Mouse (Mus musculus) gonadal fat pad, adult 2 months (tissue): ENCODE results near the gene Ccdc81. TPM values are rescaled to one million over a fixed set of nuclear protein-coding genes. Genes with fewer than 3 reads are reported as not detected.

Experiments used
- DNase-seq: peaks from one replicate; pipeline ENCODE4 v3.0.0-alpha.2; 2012; ENCODE audit warnings: low read depth
- polyA plus RNA-seq: library from polyadenylated mRNA; depleted of rRNA; stranded (reverse); fragments of >200 nt; gene quantifications from 2 replicates; pipeline ENCODE4 v1.2.3, GENCODE M21; 2012

Gene Ccdc81
- polyA plus RNA-seq, 1 experiment, result 0.27 TPM

DNA sequence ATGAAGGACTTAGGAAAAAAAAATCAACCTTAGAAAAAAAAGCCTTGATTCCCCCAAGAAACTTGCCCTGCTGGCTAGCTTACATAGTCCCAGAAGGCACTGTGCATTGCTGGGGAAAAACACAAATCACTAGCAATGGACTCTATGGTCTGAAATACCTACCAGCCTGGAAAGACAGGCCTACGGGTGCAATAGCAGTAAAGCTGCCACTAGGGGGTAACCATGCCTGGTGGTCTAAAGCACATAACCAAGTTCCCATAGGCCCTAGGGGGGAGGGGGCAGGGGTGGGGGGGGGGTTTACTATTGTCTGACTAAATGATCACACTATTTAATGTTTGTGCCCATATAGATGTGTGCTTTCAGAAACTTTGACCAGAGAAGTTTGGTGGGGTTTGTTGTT lies 38.7 kb downstream of the Ccdc81 start:
- DNase-seq, result no peak

DNA sequence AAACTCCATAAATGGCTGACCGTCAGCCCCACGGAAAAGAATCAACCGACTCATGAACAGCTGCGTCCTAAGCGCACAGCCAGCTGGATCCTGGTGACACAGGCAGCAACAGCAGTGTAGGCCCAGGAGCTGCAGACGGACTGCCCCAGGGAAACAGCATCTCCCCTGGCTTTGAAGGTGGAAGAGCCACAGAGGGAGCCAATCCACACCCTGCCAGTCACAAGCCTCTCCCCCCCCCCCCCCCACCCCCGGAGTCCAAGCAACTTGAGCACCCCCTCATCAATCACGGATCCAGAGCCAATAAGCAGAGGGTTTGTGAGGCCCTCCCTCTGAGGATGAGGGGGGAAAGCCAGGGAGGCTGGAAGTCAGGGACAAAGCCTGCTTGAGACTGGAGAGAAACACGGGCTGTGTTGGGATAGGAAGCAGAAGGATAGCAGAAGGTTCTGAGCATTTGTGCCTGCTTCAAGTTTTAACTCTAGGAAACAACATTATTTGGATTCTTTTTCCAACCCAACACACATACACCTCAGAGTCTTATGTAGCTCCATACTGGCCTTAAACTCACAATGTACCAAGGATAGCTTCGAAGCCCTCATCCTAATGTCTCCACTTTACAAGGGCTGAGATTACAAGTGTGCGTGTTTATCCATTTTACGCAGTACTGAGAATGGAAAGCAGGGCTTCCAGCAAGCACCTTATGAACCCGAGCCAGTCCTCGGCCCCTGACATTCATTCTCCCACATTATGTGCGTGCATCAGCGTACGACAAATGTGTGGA lies 46.8 kb downstream of the Ccdc81 start:
- no peak for DNase-seq

DNA sequence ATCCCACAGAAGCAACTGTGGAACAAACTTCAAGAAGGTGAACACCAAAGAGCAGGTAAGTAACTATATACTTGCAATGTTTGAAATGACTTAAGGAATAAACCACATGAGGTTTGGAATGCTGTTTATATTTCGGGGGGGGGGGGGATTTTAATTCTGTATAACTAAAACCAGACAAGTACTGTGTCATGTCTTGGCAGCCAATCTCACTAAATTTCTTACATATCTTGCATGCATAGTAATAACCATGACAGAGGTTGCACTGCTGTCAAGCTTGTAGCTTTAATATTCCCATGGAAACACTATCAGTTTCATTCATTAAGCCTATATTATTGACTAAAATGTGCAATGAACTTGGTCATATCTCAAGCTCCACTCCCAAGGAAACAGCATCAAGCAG lies 48.2 kb downstream of the Ccdc81 start:
- no peak for DNase-seq

DNA sequence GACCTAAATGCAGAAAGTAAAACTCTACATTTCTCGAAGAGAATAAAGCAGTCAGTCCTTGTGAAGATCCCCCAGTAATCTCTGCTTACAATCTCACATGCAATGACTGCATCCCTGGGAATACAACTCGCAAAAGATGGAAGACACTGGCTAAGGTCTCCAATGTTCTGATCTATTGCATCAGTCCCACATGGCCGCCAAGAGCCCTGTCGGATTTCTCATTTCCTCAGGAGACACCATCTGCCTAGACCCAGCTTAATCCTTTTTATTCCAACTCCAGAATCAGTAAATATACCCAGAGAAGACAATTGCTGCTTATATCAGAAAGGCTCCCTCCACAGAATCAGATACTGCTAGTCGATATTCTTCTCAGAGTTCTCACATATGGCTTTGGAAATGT lies 50.3 kb downstream of the Ccdc81 start:
- no peak for DNase-seq

DNA sequence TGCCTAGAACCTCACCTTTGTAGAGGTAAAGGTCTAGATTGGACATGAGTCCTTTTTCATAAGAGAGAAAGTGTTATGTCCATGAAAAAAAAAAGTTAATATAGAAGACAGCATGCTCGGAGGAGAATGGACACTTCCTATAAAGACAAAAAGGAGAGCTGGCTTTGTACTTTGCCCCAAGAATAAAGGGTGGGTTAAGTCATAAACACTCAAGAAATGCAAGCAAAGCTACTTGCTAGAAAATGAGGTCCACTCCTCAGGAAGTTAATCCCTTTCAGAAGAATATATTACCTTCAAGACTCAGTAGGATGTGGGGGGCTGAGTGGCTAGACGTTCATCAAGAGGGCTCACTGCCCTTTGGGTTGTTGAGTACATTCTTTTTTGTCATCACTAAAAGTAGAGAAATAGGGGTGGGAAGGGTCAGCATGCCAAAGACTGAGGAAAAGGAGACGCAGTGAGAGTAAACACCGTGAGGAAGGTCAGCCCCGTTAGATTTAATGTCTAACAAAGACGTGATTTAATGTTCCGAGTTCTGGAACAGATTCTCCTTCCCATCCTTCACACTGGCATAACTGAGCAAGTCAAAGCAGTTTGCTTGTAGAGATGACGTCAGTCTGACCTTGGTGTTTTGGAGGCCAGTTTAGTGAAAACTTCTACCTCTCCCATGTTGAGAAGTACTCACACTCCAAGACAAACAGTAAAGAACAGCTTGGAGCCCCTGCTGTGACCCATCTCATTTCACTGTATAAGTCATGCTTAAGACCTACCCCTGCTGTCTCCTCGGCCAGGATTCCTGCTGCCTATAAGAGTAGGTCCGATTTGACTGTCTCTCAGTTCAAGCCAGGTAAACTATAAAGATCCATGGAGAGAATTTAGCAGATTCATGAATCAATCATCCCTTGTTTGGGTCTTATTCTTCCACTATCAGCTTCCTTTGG lies 51.0 kb downstream of the Ccdc81 start:
- DNase-seq, result no peak

DNA sequence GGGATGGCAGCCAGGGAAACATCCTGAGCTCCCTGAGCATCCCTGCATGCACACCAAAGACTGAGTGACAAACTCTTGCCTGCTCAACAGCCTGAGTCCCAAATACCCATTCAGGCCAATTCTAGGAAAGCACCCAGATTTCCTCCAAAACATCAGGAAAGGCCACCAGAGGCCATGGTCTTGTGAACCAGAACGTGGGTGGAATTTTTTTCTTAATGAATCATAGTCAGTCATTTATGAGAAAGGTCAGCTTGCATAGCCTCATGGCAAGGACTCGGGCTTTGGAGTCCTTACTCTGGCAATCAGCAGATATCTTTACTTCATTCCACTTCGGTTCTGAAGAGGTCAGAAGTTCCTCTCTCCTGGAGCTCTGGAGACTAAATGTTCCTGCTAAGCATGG lies 52.9 kb downstream of the Ccdc81 start:
- DNase-seq, result no peak

DNA sequence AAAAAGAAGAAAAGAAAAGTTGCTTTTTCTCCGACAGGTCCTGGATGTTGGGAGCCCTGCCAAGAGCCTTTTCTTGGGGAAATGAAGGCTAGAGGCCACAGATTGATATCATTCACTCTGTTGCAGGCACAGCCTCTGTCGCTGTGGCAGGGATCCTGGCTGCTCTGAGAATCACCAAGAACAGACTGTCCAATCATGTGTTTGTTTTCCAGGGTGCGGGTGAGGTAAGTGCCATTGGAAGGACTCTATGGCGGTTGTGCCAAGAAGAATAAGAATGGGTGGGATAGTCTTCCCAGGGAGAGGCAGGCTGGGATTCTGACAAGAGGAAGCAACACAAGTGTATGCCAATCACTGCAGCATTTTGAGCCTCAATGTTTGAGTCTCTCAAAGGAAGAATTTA lies 57.8 kb downstream of the Ccdc81 start:
- DNase-seq, result no peak

DNA sequence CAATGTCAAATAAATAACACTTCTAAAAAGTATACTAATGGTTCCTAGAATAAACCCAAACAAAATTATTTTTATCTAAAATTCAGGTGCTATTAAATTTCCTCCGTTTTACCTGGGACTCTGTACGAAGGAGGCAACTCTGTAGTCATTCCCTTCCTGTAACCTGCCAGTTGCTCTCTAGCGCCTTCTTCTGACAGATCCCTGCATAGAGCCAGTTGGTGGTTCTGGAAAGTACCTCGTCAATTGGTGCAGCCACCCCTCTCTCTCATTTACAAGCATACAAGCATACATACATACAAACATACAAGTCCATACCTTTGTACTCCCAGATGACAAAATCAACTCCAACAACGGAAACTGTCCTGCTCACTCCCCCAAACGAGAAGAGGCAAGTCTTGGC lies 59.9 kb downstream of the Ccdc81 start:
- no peak for DNase-seq

DNA sequence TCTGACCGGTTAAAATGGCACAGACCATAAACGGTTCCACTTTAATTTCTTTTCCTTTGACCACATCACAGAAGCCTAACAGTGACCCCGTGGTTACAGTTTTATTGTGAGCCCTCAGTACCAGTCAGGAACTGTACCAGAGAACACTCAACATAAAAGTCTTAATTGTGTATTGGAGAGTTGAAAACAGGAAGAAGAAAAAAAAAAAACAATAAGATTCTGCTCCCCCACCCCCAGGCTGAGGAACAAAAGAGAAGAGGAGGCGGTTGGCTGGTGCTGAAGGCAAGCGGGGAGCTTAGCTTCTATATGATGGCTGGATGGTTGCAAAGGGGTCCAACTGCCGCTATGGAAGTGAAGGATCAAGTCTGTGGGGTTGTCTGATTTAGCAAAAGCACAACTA lies 60.3 kb downstream of the Ccdc81 start:
- DNase-seq, result no peak

DNA sequence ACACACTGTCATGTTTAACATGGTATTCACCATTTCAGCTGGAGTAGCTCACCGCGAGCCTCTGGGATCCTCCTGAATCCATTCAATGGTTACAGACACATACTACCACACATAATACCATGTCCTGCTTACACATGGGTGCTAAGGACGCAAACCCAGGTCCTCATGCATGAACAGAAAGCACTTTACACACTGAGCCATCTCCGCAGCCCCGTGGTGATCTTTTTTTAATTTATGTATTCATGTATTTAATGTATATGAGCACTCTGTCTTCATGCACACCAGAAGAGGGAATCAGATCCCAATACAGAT lies 61.1 kb downstream of the Ccdc81 start:
- no peak for DNase-seq

DNA sequence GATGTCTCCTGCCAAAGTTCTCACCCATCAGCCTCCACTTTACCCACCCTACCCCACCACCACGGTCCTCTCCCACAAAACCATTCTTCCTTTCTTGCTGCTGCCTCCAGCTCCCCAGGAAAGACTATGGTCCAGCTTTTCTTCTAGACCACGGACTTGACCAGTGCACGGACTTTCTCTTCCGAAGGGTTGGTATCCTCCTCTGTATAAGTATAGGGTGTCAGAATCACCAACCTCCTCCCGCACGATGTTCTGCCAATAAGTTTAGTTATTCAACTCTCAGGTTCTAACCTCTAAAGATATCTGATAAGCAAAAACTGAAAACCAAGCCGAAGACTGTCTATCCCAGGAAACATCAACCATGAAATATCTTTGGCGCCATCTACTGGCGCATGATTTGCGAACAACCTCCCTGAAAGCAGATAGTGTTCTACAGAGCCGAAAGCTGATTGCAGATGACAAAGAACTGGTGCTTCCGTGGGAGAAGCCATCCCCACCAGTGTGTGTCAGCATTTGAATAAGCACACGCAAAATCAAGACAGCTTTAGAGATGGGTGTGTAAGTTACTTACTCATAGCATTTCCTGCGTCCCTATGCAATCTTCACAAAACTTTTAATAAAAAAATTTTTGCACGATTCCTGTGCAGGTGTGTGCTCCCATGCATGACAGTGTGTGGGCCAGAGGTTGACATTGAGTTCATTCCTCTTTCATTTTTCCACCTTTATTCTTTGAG lies 61.6 kb downstream of the Ccdc81 start:
- no peak for DNase-seq

DNA sequence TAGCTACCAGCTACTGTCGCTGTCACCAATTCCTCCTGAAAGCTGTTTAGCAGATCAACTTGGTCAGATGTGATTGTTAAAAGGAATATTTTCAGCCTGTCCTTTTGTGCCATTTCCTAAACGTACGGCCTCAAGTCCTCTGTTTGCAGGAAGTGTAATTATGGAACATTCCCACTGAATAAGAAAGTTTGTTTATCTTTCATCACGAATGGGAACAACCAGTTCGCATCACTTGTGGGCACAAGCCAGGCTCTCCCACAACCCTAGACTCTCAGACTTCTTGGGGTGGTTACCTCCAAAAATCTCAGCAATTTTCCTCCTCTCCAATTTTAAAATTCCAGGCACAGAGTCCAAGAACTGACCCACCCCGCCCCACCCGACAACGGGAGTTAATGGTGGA lies 63.7 kb downstream of the Ccdc81 start:
- no peak for DNase-seq

DNA sequence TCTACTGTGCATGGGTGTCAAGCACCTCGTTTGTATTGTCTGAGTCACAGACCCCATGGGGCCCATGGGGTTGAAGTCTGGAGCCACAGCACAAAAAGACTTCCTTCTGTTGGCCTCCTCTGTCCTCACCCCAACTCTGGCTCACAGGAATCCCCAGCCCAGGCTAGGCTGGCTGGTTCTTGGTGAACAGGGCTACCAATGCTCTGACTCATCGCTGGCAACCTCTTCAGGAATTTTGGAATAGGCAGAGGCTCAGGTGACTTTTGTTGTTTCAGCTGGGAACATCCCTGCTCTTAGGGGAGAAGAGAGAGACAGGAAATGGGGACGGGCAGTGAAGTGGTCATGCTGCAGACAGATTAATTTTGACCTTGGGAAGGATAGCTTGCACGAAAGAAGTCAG lies 65.6 kb downstream of the Ccdc81 start:
- DNase-seq, result no peak

DNA sequence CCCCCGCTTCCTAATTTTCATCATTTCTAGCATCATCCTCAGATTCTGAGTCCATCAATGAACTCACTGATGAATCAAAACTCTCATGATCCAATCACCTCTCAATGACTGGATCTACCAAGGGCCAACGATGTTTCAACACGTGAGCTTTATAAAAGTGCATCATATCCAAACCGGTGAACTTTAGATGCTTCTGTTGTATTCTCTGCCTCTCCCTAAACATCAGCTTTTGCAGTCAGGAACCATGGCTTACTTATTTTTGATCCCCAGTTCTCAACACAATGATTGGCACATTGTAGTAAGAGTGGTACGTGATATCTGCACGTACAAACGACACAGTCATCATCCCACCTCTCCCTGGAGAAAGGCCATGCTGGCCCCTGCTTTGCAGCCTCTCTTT lies 66.8 kb downstream of the Ccdc81 start:
- no peak for DNase-seq

DNA sequence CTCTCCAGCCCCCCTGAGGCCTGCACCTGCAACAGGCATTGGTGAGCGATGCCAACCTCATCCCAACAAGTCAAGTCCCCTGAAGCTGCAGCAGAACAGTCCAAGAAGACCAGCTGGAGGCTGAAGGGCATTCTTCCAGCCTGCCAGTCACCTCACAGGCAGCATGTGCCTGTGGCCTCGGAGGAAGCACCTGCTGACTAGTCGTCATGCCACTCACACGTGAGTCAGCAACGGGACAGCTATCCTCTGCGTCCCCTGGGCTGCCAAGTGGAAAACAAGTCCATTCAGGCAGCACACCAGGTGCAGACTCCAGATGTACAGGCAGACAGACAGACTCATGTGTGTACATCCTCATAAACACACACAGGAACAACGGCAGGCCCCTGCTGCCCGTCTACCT lies 67.9 kb downstream of the Ccdc81 start:
- DNase-seq, result no peak

DNA sequence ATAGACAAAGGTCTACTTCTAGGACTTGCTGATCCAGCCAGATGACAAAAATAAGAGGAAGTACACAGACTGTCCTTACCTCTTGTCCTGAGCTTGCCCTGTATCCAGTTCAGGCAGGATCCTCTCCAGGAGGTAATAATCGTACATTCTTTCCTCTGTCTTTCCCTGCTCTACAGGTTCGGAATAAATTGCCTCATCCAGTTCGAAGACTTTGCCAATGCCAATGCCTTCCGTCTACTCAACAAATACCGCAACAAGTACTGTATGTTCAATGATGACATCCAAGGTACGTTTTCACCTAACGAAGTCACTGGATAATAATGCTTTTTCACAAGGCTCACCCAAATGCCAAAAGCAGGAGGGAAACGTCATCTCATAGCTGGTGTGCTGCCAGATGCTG lies 69.9 kb downstream of the Ccdc81 start:
- peak; percentile 73 for DNase-seq

DNA sequence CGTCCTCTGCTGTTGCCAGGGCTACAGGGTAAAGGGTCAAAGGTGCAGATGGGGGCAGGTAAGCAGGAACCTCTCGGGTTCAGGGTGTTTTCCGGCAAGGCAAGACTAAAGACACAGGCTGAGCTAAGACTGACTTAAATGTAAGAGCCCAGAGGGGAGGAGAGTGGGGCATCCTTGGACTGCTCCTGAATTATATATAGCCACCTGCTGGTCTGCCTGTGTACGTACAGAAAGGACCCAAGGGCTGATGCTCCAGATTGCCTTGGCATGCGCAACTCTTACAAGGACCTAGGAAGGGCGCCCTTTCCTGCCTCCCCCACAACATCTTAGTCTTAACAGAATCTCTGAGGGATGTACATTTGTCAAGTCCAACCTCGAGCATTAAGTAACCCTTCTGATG lies 74.2 kb downstream of the Ccdc81 start:
- no peak for DNase-seq

DNA sequence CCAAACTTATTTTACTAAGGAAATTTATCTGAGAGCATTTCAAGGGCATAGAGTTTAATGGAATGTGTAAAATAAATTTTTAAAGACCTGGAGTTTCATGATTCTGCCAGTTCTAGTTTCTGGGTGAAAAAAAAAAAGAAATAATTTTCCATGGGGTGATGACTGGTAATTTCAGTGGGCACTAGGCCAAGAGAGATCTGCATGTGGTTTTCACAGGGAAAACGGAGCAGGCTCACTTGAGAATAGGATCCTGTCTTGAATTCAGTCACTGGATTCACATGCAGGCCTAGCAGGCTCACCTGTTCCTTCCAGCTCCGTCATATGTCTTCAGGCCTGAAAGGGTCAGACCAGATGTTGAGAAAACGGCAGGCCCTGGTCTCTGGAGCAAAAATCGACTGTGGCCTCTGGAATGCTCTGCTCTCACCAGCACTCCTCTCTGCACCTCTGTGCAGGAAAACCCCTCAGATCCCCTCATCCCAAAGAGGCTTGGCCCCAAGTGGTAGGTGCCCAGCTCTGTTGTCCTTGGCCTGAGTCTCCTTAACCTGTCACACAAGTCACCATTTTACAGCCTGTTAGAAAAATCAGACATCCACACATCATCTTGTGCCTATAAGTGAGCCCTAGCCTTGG lies 74.9 kb downstream of the Ccdc81 start:
- no peak for DNase-seq
